Mouse (Mus musculus) ES-Bruce4 (cell line): ENCODE measurements around the gene Dscaml1.

Experiments used
- CTCF ChIP-seq: IDR thresholded peaks from one replicate; pipeline ENCODE4 v1.8.1; 2011; ENCODE audit warnings: low read depth, low read length
- EP300 ChIP-seq: IDR thresholded peaks from 2 replicates; pipeline ENCODE4 v1.6.1; 2011; ENCODE audit warnings: low read depth, low read length; ENCODE audit not compliant: insufficient read depth
- POLR2A ChIP-seq: IDR thresholded peaks from one replicate; pipeline ENCODE4 v1.8.1; 2011; ENCODE audit warnings: low read length; ENCODE audit not compliant: insufficient read depth

GRCm38 (mm10) chr9:45767155-45767554 is 340.7 kb downstream of the Dscaml1 start:
- no peak for TF ChIP-seq CTCF
- no peak for TF ChIP-seq POLR2A
- TF ChIP-seq EP300 = no peak
